Mouse (Mus musculus) embryonic facial prominence, embryonic 13.5 days (tissue): Measurements from ENCODE around the gene Imp3. TPM values are rescaled to one million over a fixed set of nuclear protein-coding genes. Genes with fewer than 3 reads are reported as not detected.

Source experiments
- ATAC-seq: fragments of 200-750 bp; cut with Nextera tagmentation; 2 replicates; pipeline ENCODE4 v1.8.0; 2017; ENCODE audit warnings: low read depth; ENCODE audit not compliant: insufficient number of reproducible peaks, insufficient read depth, low FRiP score, low TSS enrichment
- H3K27ac ChIP-seq: fragments of 300-500 bp; sonication (generic); 2 replicates; pipeline ENCODE4 v1.5.1; 2015; ENCODE audit warnings: moderate library complexity, mild to moderate bottlenecking, inconsistent platforms
- H3K27me3 ChIP-seq: fragments of 300-500 bp; sonication (generic); 2 replicates; pipeline ENCODE4 v1.6.1; 2015; ENCODE audit warnings: mild to moderate bottlenecking, inconsistent platforms
- H3K36me3 ChIP-seq: fragments of 300-500 bp; sonication (generic); 2 replicates; pipeline ENCODE4 v1.6.1; 2015; ENCODE audit warnings: mild to moderate bottlenecking, inconsistent platforms
- H3K4me1 ChIP-seq: fragments of 300-500 bp; sonication (generic); 2 replicates; pipeline ENCODE4 v1.6.1; 2015; ENCODE audit warnings: inconsistent platforms
- H3K4me2 ChIP-seq: fragments of 300-500 bp; sonication (generic); 2 replicates; pipeline ENCODE4 v1.6.1; 2015; ENCODE audit warnings: moderate library complexity, mild to moderate bottlenecking, inconsistent platforms
- H3K4me3 ChIP-seq: fragments of 300-500 bp; sonication (generic); 2 replicates; pipeline ENCODE4 v1.5.1; 2015; ENCODE audit warnings: mild to moderate bottlenecking, inconsistent platforms
- H3K9ac ChIP-seq: fragments of 300-500 bp; sonication (generic); 2 replicates; pipeline ENCODE4 v1.6.1; 2015; ENCODE audit warnings: mild to moderate bottlenecking, inconsistent platforms
- H3K9me3 ChIP-seq: fragments of 300-500 bp; sonication (generic); 2 replicates; pipeline ENCODE4 v1.6.1; 2016; ENCODE audit warnings: inconsistent platforms
- WGBS: fragments of 180-500 bp; shearing (Covaris S2); methylation state at CpG from one replicate; pipeline ENCODE4 v1.1.7; 2015; ENCODE audit warnings: mixed read lengths; 5-methylcytosine and 5-hydroxymethylcytosine counted together
- polyA plus RNA-seq: library from polyadenylated mRNA; unstranded; fragments of >200 nt; fragmentation: Nextera tagmentation; extraction: Ambion mirVana; gene quantifications from 2 replicates; pipeline ENCODE4 v1.2.1, GENCODE M21; 2015

Gene Imp3
- polyA plus RNA-seq, 1 experiment from 2014 or later: 93.9 TPM

- Histone ChIP-seq H3K27me3 (no peaks in the 10 kb centered on the region), H3K27ac (no peak overlapping the region), H3K9ac (no peak overlapping the region), H3K4me1 (no peaks in the 10 kb centered on the region), H3K4me2 (no peak overlapping the region), H3K9me3 (no peaks in the 10 kb centered on the region), H3K4me3 (no peak overlapping the region), H3K36me3 (peaks cover 38% of the 10 kb centered on the region)
- WGBS: 77% methylated on average over 3 of the region's 3 CpGs
- ATAC-seq: no peak
Observed at GRCm38 (mm10) chr9:56975199-56975598, 37.9 kb downstream of the Imp3 start.

- H3K36me3 ChIP-seq: peaks cover 28% of the 10 kb centered on the region
- no peak overlapping the region for H3K4me3 ChIP-seq
- H3K9ac ChIP-seq: no peak overlapping the region
- ATAC-seq: no peak
- no peak overlapping the region for H3K4me2 ChIP-seq
- H3K9me3 ChIP-seq: no peaks in the 10 kb centered on the region
- no peaks in the 10 kb centered on the region for H3K4me1 ChIP-seq
- 92% methylated on average over 6 of the region's 6 CpGs for WGBS
- H3K27ac ChIP-seq: no peak overlapping the region
- no peaks in the 10 kb centered on the region for H3K27me3 ChIP-seq
Observed at GRCm38 (mm10) chr9:56980186-56980585, 42.9 kb downstream of the Imp3 start.

- Histone ChIP-seq H3K36me3 (peaks cover 28% of the 10 kb centered on the region), H3K4me3 (no peak overlapping the region), H3K27me3 (no peaks in the 10 kb centered on the region), H3K4me2 (no peak overlapping the region), H3K4me1 (no peaks in the 10 kb centered on the region), H3K9ac (no peak overlapping the region), H3K9me3 (no peaks in the 10 kb centered on the region), H3K27ac (no peak overlapping the region)
- 71% methylated on average over 1 of the region's 1 CpGs for whole genome bisulfite sequencing
- no peak for ATAC-seq
Observed at GRCm38 (mm10) chr9:56981502-56981901, 44.2 kb downstream of the Imp3 start.

Other genes with a start within 250 kb of the Imp3 start
- 4.6 and 4.9 TPM in 2 replicates for gene Lingo1, start 141.0 kb upstream of the Imp3 start, polyA plus RNA-seq
- gene Odf3l1, start 72.8 kb upstream of the Imp3 start, polyA plus RNA-seq: 0.52 and 0.91 TPM in 2 replicates
- 17.6 and 22.5 TPM in 2 replicates for gene Cspg4, start 72.4 kb upstream of the Imp3 start, polyA plus RNA-seq
- gene Snx33, start 9.1 kb upstream of the Imp3 start, polyA plus RNA-seq: 11.5 and 13.1 TPM in 2 replicates
- 26.9 and 31.8 TPM in 2 replicates for gene Snupn, start 13.4 kb downstream of the Imp3 start, polyA plus RNA-seq
- 28.6 and 30.7 TPM in 2 replicates for gene Ptpn9, start 57.4 kb downstream of the Imp3 start, polyA plus RNA-seq
- gene Sin3a, start 134.6 kb downstream of the Imp3 start, polyA plus RNA-seq: 35.2 and 45.1 TPM in 2 replicates
- 66.9 and 77.5 TPM in 2 replicates for gene Man2c1, start 193.2 kb downstream of the Imp3 start, polyA plus RNA-seq
- gene Neil1, start 210.8 kb downstream of the Imp3 start, polyA plus RNA-seq: 7.2 and 10.1 TPM in 2 replicates
- gene Commd4, start 220.9 kb downstream of the Imp3 start, polyA plus RNA-seq: 91.8 and 97.7 TPM in 2 replicates